9 mouse cellular contexts compared by ENCODE assay signal in genomic region chr3:101462294-101462693, GRCm38 (mm10).
DNase-seq lines count a peak whose midpoint lies in the region; ATAC-seq lines count a peak whose summit lies in the region.
"Had no signal": no experiment of that assay in that cellular context is flagged by ENCODE, and none has a peak within 500 bp of the region (broad histone marks: within the 10 kb centered on the region; RNA-seq: fewer than 3 reads in every experiment).

No protein-coding gene starts in this region.

- H3K27me3 ChIP-seq in lung, embryonic 16.5 days (ENCODE audit: control insufficient read depth, insufficient read depth, low read depth, low read length) = no peaks in the 10 kb centered on the region
- H3K27me3 ChIP-seq: limb, embryonic 13.5 days had no signal

- H3K9me3 ChIP-seq in lung, embryonic 16.5 days (ENCODE audit: control insufficient read depth, low read length) = peaks cover 3% of the 10 kb centered on the region; the same call in 1 of the 2 replicates

- peak; percentile 80 for DNase-seq in ES-CJ7 (ENCODE audit: low read depth, low spot score)
- peak; percentile 59 for DNase-seq in c-Kit-negative CD71-positive TER-119-positive erythroid progenitor cells, embryonic 14.5 days (ENCODE audit: low read depth, low spot score)
- DNase-seq in fibroblast of lung, adult 2 months (ENCODE audit: low read depth) = peak; percentile 63
- peak; percentile 86 for DNase-seq in heart, postnatal 4 days
- peak; percentile 88 for DNase-seq in layer of hippocampus, adult 11-12 months (ENCODE audit: low spot score)
- peak; percentile 94 for DNase-seq in retina, embryonic 14.5 days (ENCODE audit: low spot score)
- peak; percentile 82 for DNase-seq in thymus, postnatal 25 days

- H3K27ac ChIP-seq in lung, embryonic 16.5 days (ENCODE audit: low read length) = no peak overlapping the region

- peaks cover 2% of the 10 kb centered on the region; the same call in 1 of the 2 replicates for H3K4me1 ChIP-seq in lung, embryonic 16.5 days (replicated peaks; ENCODE audit: control insufficient read depth, insufficient read depth, low read length)

- no peak overlapping the region for H3K4me2 ChIP-seq in lung, embryonic 16.5 days (ENCODE audit: low read depth, low read length)
- H3K4me2 ChIP-seq: limb, embryonic 13.5 days had no signal

- no peak overlapping the region for H3K9ac ChIP-seq in lung, embryonic 16.5 days (ENCODE audit: low read length)

- H3K4me3 ChIP-seq in lung, embryonic 16.5 days (ENCODE audit: low read length) = no peak overlapping the region
- H3K4me3 ChIP-seq: limb, embryonic 13.5 days had no signal

- H3K36me3 ChIP-seq in lung, embryonic 16.5 days (ENCODE audit: control insufficient read depth, insufficient read depth, low read length) = peaks cover 20% of the 10 kb centered on the region

- WGBS in lung, embryonic 16.5 days = 21% methylated on average over 5 of the region's 5 CpGs

- ATAC-seq in lung, embryonic 16.5 days (ENCODE audit: low read depth) = peak; percentile 41; the same call in 1 of the 2 replicates
